Mouse (Mus musculus) heart, embryonic 10.5 days (tissue): ENCODE measurements at regions not wholly inside any gene's neighbourhood (a gene's known extent, or its start where the extent isn't known, plus 50 kb on each side); places are given as distances from the start of the nearest gene placed in this dataset.

Experiments used
- DNase-seq: peaks from one replicate; pipeline ENCODE4 v3.0.0-alpha.2; 2017; ENCODE audit warnings: low spot score
- H3K27ac ChIP-seq: fragments of 300-500 bp; sonication (generic); 2 replicates; pipeline ENCODE4 v1.5.1; 2016; ENCODE audit warnings: mild to moderate bottlenecking
- H3K27me3 ChIP-seq: fragments of 300-500 bp; sonication (generic); 2 replicates; pipeline ENCODE4 v1.6.1; 2016; ENCODE audit warnings: mild to moderate bottlenecking; ENCODE audit not compliant: poor library complexity, insufficient read depth, severe bottlenecking
- H3K36me3 ChIP-seq: fragments of 300-500 bp; sonication (generic); 2 replicates; pipeline ENCODE4 v1.6.1; 2016; ENCODE audit warnings: mild to moderate bottlenecking, moderate library complexity
- H3K4me1 ChIP-seq: fragments of 300-500 bp; sonication (generic); 2 replicates; pipeline ENCODE4 v1.6.1; 2016; ENCODE audit warnings: mild to moderate bottlenecking
- H3K4me3 ChIP-seq: fragments of 300-500 bp; sonication (generic); 2 replicates; pipeline ENCODE4 v1.5.1; 2016; ENCODE audit warnings: mild to moderate bottlenecking, moderate library complexity
- H3K9me3 ChIP-seq: fragments of 300-500 bp; sonication (generic); 2 replicates; pipeline ENCODE4 v1.6.1; 2016; ENCODE audit warnings: mild to moderate bottlenecking, moderate library complexity
- WGBS: fragments of 180-500 bp; shearing (Covaris S2); methylation state at CpG from one replicate; pipeline ENCODE4 v1.1.7; 2016; 5-methylcytosine and 5-hydroxymethylcytosine counted together

GRCm38 (mm10) chr6:53124800-53125450 lies 56.5 kb upstream of the Jazf1 start:
- WGBS: 55% methylated on average over 17 of the region's 17 CpGs
- H3K9me3 ChIP-seq: no peaks in the 10 kb centered on the region

GRCm38 (mm10) chr6:53120385-53120784 lies 52.0 kb upstream of the Jazf1 start:
- H3K27ac ChIP-seq: no peak overlapping the region
- WGBS: 88% methylated on average over 5 of the region's 5 CpGs
- DNase-seq: no peak
- H3K9me3 ChIP-seq: no peaks in the 10 kb centered on the region
- no peak overlapping the region for H3K4me3 ChIP-seq
- H3K36me3 ChIP-seq: no peaks in the 10 kb centered on the region
- H3K4me1 ChIP-seq: peaks cover 12% of the 10 kb centered on the region
- H3K27me3 ChIP-seq: no peaks in the 10 kb centered on the region

More at GRCm38 (mm10) chr6:53124800-53125450, 56.5 kb upstream of the Jazf1 start:
- Histone ChIP-seq H3K36me3 (no peaks in the 10 kb centered on the region), H3K27me3 (no peaks in the 10 kb centered on the region), H3K27ac (no peak overlapping the region), H3K4me1 (peaks cover 8% of the 10 kb centered on the region), H3K4me3 (no peak overlapping the region)
- no peak for DNase-seq
